Mouse (Mus musculus): ENCODE measurements around the gene Galnt16.

Galnt16 gene

GRCm38 (mm10) chr12:80517977-80518376 lies at the start of gene Galnt16:
Galnt16 (plus strand) TSS chr12:80518277.
- no peak for DNase-seq

GRCm38 (mm10) chr12:80470206-80470605 lies 47.9 kb upstream of the Galnt16 start:
- no peak for DNase-seq

- DNase-seq = no peak
Measured at GRCm38 (mm10) chr12:80471926-80472325, 46.2 kb upstream of the Galnt16 start.

- no peak for DNase-seq
Measured at GRCm38 (mm10) chr12:80473731-80474130, 44.3 kb upstream of the Galnt16 start.

GRCm38 (mm10) chr12:80479986-80480385 lies 38.1 kb upstream of the Galnt16 start:
- DNase-seq = no peak

GRCm38 (mm10) chr12:80483397-80483796 lies 34.7 kb upstream of the Galnt16 start:
- no peak for DNase-seq

- DNase-seq = no peak
Measured at GRCm38 (mm10) chr12:80493311-80493710, 24.8 kb upstream of the Galnt16 start.

GRCm38 (mm10) chr12:80495691-80496090 lies 22.4 kb upstream of the Galnt16 start:
- no peak for DNase-seq

- DNase-seq = no peak
Measured at GRCm38 (mm10) chr12:80498356-80498755, 19.7 kb upstream of the Galnt16 start.

GRCm38 (mm10) chr12:80500506-80500905 lies 17.6 kb upstream of the Galnt16 start:
- no peak for DNase-seq

- no peak for DNase-seq
Measured at GRCm38 (mm10) chr12:80504718-80505117, 13.4 kb upstream of the Galnt16 start.

GRCm38 (mm10) chr12:80507041-80507745 lies 10.9 kb upstream of the Galnt16 start:
- DNase-seq = no peak

- DNase-seq = no peak
Measured at GRCm38 (mm10) chr12:80518393-80518756, 298 bp downstream of the Galnt16 start.

- DNase-seq = peak; percentile 61
Measured at GRCm38 (mm10) chr12:80518757-80519620, 912 bp downstream of the Galnt16 start.

- DNase-seq = peak; percentile 64
Measured at GRCm38 (mm10) chr12:80519621-80520332, 1.7 kb downstream of the Galnt16 start.

- DNase-seq = no peak
Measured at GRCm38 (mm10) chr12:80522006-80522405, 3.9 kb downstream of the Galnt16 start.

- no peak for DNase-seq
Measured at GRCm38 (mm10) chr12:80524276-80524921, 6.3 kb downstream of the Galnt16 start.

- DNase-seq = no peak
Measured at GRCm38 (mm10) chr12:80525513-80525912, 7.4 kb downstream of the Galnt16 start.

- no peak for DNase-seq
Measured at GRCm38 (mm10) chr12:80526511-80526910, 8.4 kb downstream of the Galnt16 start.

- DNase-seq = no peak
Measured at GRCm38 (mm10) chr12:80527727-80528389, 9.8 kb downstream of the Galnt16 start.

GRCm38 (mm10) chr12:80530052-80530451 lies 12.0 kb downstream of the Galnt16 start:
- DNase-seq = no peak

GRCm38 (mm10) chr12:80530630-80531029 lies 12.6 kb downstream of the Galnt16 start:
- DNase-seq = no peak

All from cerebellum, adult 9-10 months (tissue).